9 mouse cellular contexts compared by ENCODE assay signal in the genomic region with DNA sequence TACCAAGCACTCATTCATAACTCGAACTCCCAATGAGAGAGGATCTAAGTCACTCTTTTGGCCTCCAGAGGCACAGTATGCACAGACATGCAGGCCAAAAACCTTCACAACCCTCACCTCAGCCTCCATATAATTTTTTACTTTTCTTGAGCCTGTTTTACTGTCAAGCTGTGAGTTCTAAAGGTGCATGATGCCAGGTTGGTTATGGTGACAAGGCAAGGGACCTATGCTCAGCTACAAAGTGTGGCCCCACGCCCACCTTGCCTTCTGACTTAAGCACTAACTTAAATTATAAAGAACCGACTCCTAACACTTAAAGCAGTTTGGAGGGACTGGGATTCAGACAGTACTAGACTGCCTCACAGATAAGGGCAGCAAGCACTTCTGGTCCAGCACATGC. TPM values are rescaled to one million over a fixed set of nuclear protein-coding genes. Genes with fewer than 3 reads are reported as not detected.
DNase-seq lines count a peak whose midpoint lies in the region; ATAC-seq and TF ChIP-seq lines count a peak whose summit lies in the region.
"Had no signal": no experiment of that assay in that cellular context is flagged by ENCODE, and none has a peak within 500 bp of the region (broad histone marks: within the 10 kb centered on the region; RNA-seq: fewer than 3 reads in every experiment).

No protein-coding gene starts in this region.

- H3K9me3 ChIP-seq in embryonic facial prominence, embryonic 10.5 days, result no peaks in the 10 kb centered on the region
- H3K9me3 ChIP-seq in forebrain, postnatal 0 days (ENCODE audit: low read length), result no peaks in the 10 kb centered on the region
- no peaks in the 10 kb centered on the region for H3K9me3 ChIP-seq in liver, embryonic 16.5 days (replicated peaks; ENCODE audit: control insufficient read depth, low read length)

- peak overlapping the region; percentile 85 for H3K4me3 ChIP-seq in embryonic facial prominence, embryonic 10.5 days
- no peak overlapping the region for H3K4me3 ChIP-seq in forebrain, postnatal 0 days (ENCODE audit: low read depth, low read length)
- peak overlapping the region; percentile 88 for H3K4me3 ChIP-seq in liver, embryonic 16.5 days (ENCODE audit: low read depth, low read length)

- ATAC-seq in forebrain, postnatal 0 days, result no peak
- no peak for ATAC-seq in liver, embryonic 16.5 days (ENCODE audit: low read depth)

- no peaks in the 10 kb centered on the region for H3K27me3 ChIP-seq in embryonic facial prominence, embryonic 10.5 days (replicated peaks; ENCODE audit: low read depth, poor library complexity, severe bottlenecking)
- H3K27me3 ChIP-seq in forebrain, postnatal 0 days (ENCODE audit: insufficient read depth, low read length), result no peaks in the 10 kb centered on the region
- H3K27me3 ChIP-seq in liver, embryonic 16.5 days (ENCODE audit: control insufficient read depth, insufficient read depth, low read depth, low read length), result no peaks in the 10 kb centered on the region

- H3K27ac ChIP-seq in embryonic facial prominence, embryonic 10.5 days (replicated peaks), result no peak overlapping the region; the same call in 1 of the 2 replicates
- 0 out of 2 replicates have a peak overlapping the region, but pooled peaks have one; percentile 15 for H3K27ac ChIP-seq in forebrain, postnatal 0 days (ENCODE audit: low read depth, low read length)
- peak overlapping the region; percentile 37 for H3K27ac ChIP-seq in liver, embryonic 16.5 days (ENCODE audit: low read length)

- peaks cover 58% of the 10 kb centered on the region for H3K4me1 ChIP-seq in embryonic facial prominence, embryonic 10.5 days
- peaks cover 17% of the 10 kb centered on the region for H3K4me1 ChIP-seq in forebrain, postnatal 0 days (ENCODE audit: insufficient read depth)
- H3K4me1 ChIP-seq in liver, embryonic 16.5 days (ENCODE audit: control insufficient read depth, low read depth, low read length), result peaks cover 50% of the 10 kb centered on the region

- H3K9ac ChIP-seq in forebrain, postnatal 0 days, result no peak overlapping the region
- peak overlapping the region; percentile 91 for H3K9ac ChIP-seq in liver, embryonic 16.5 days (ENCODE audit: low read depth, low read length)

- WGBS in embryonic facial prominence, embryonic 10.5 days, result 86% methylated on average over 3 of the region's 3 CpGs
- 84% methylated on average over 3 of the region's 3 CpGs for WGBS in forebrain, postnatal 0 days
- 50% methylated on average over 3 of the region's 3 CpGs for WGBS in liver, embryonic 16.5 days (ENCODE audit: insufficient replicate concordance)

- peaks cover 65% of the 10 kb centered on the region for H3K36me3 ChIP-seq in embryonic facial prominence, embryonic 10.5 days (replicated peaks)
- peaks cover 33% of the 10 kb centered on the region for H3K36me3 ChIP-seq in forebrain, postnatal 0 days (ENCODE audit: insufficient read depth)
- H3K36me3 ChIP-seq in liver, embryonic 16.5 days (ENCODE audit: control insufficient read depth, insufficient read depth), result peaks cover 16% of the 10 kb centered on the region

- no peak overlapping the region for H3K4me2 ChIP-seq in forebrain, postnatal 0 days (ENCODE audit: low read depth)
- peak overlapping the region; percentile 88 for H3K4me2 ChIP-seq in liver, embryonic 16.5 days (ENCODE audit: low read depth, low read length)

- TF ChIP-seq CTCF in forebrain, postnatal 0 days (IDR thresholded peaks at IDR 0.05; ENCODE audit: low read depth), result no peak

- DNase-seq in layer of hippocampus, adult 11-12 months (ENCODE audit: low spot score), result peak; percentile 3
- DNase-seq in layer of hippocampus, postnatal 25 days (ENCODE audit: extremely low spot score in 1 of 2, low spot score in 1 of 2), result no peak
- no peak for DNase-seq in embryonic facial prominence, embryonic 10.5 days (ENCODE audit: low spot score)
- no peak for DNase-seq in forebrain, postnatal 0 days
- no peak for DNase-seq in ovary, postnatal 36 days (ENCODE audit: low spot score)
- no peak for DNase-seq in spleen, postnatal 4 days (ENCODE audit: low spot score in 2 of 2)
- DNase-seq: cerebellum, postnatal 10 days; gastrocnemius, postnatal 25 days had no signal

RNA-seq across cellular contexts. Expression of gene B3galt4, which starts 2.0 kb away (rescaled TPM):
- 1 to 10 TPM; 6.0 to 6.6 TPM for total RNA-seq in layer of hippocampus, postnatal 25 days (2021)
- polyA plus RNA-seq in embryonic facial prominence, embryonic 10.5 days (2016; fragmentation: Nextera tagmentation; extraction: Ambion mirVana), result 3.6 and 4.5 TPM in 2 replicates
- 11.5 and 11.7 TPM in 2 replicates for total RNA-seq in forebrain, postnatal 0 days (2014; rRNA removed)
- 8.3 and 9.8 TPM in 2 replicates for polyA plus RNA-seq in forebrain, postnatal 0 days (2015; fragmentation: Nextera tagmentation; extraction: Ambion mirVana)
- polyA plus RNA-seq in liver, embryonic 16.5 days (2015; fragmentation: Nextera tagmentation; extraction: Ambion mirVana), result 2.2 and 2.3 TPM in 2 replicates

RNA-seq across cellular contexts. Expression of gene Vps52, which starts 2.3 kb away (rescaled TPM):
- total RNA-seq in layer of hippocampus, postnatal 25 days (2021), result 10 to 100 TPM; 85.0 to 95.9 TPM
- 48.2 and 51.5 TPM in 2 replicates for polyA plus RNA-seq in embryonic facial prominence, embryonic 10.5 days (2016; fragmentation: Nextera tagmentation; extraction: Ambion mirVana)
- 46.2 and 46.8 TPM in 2 replicates for total RNA-seq in forebrain, postnatal 0 days (2014; rRNA removed)
- polyA plus RNA-seq in forebrain, postnatal 0 days (2015; fragmentation: Nextera tagmentation; extraction: Ambion mirVana), result 59.6 and 66.1 TPM in 2 replicates
- 21.3 and 21.9 TPM in 2 replicates for polyA plus RNA-seq in liver, embryonic 16.5 days (2015; fragmentation: Nextera tagmentation; extraction: Ambion mirVana)

RNA-seq across cellular contexts. Expression of gene Rps18, which starts 2.5 kb away (rescaled TPM):
- 100 to 1,000 TPM; 311 to 351 TPM for total RNA-seq in layer of hippocampus, postnatal 25 days (2021)
- polyA plus RNA-seq in embryonic facial prominence, embryonic 10.5 days (2016; fragmentation: Nextera tagmentation; extraction: Ambion mirVana), result 1,569 and 1,593 TPM in 2 replicates
- 1,357 and 2,159 TPM in 2 replicates for total RNA-seq in forebrain, postnatal 0 days (2014; rRNA removed)
- 876 and 1,153 TPM in 2 replicates for polyA plus RNA-seq in forebrain, postnatal 0 days (2015; fragmentation: Nextera tagmentation; extraction: Ambion mirVana)
- 904 and 1,002 TPM in 2 replicates for polyA plus RNA-seq in liver, embryonic 16.5 days (2015; fragmentation: Nextera tagmentation; extraction: Ambion mirVana)

RNA-seq across cellular contexts. Expression of gene Wdr46, which starts 12.8 kb away (rescaled TPM):
- 10 to 100 TPM; 13.2 to 14.2 TPM for total RNA-seq in layer of hippocampus, postnatal 25 days (2021)
- 62.1 and 66.0 TPM in 2 replicates for polyA plus RNA-seq in embryonic facial prominence, embryonic 10.5 days (2016; fragmentation: Nextera tagmentation; extraction: Ambion mirVana)
- total RNA-seq in forebrain, postnatal 0 days (2014; rRNA removed), result 18.9 and 21.9 TPM in 2 replicates
- 15.9 and 23.2 TPM in 2 replicates for polyA plus RNA-seq in forebrain, postnatal 0 days (2015; fragmentation: Nextera tagmentation; extraction: Ambion mirVana)
- polyA plus RNA-seq in liver, embryonic 16.5 days (2015; fragmentation: Nextera tagmentation; extraction: Ambion mirVana), result 12.2 and 13.4 TPM in 2 replicates

RNA-seq across cellular contexts. Expression of gene Pfdn6, which starts 13.2 kb away (rescaled TPM):
- total RNA-seq in layer of hippocampus, postnatal 25 days (2021), result 10 to 100 TPM; 95.7 to 97.8 TPM
- 233 and 235 TPM in 2 replicates for polyA plus RNA-seq in embryonic facial prominence, embryonic 10.5 days (2016; fragmentation: Nextera tagmentation; extraction: Ambion mirVana)
- total RNA-seq in forebrain, postnatal 0 days (2014; rRNA removed), result 57.0 and 78.4 TPM in 2 replicates
- polyA plus RNA-seq in forebrain, postnatal 0 days (2015; fragmentation: Nextera tagmentation; extraction: Ambion mirVana), result 173 and 185 TPM in 2 replicates
- 83.8 and 96.4 TPM in 2 replicates for polyA plus RNA-seq in liver, embryonic 16.5 days (2015; fragmentation: Nextera tagmentation; extraction: Ambion mirVana)
